Mouse (Mus musculus): ENCODE data around the gene Fto.

- TF ChIP-seq MAFK (IDR thresholded peaks at IDR 0.05; ENCODE audit: insufficient read depth, low read depth, low read length) (no peak), HCFC1 (IDR thresholded peaks at IDR 0.05; ENCODE audit: borderline replicate concordance, insufficient read depth, low read length) (no peak)
Observed at GRCm38 (mm10) chr8:91572630-91573029, 259.3 kb downstream of the Fto start.
